Mouse (Mus musculus) liver, embryonic 15.5 days (tissue): ENCODE data around the gene Nrros. TPM values are rescaled to one million over a fixed set of nuclear protein-coding genes. Genes with fewer than 3 reads are reported as not detected.

Experiments used
- ATAC-seq: fragments of 200-750 bp; cut with Nextera tagmentation; 2 replicates; pipeline ENCODE4 v1.8.0; 2017; ENCODE audit warnings: moderate number of reproducible peaks, mild to moderate bottlenecking, moderate library complexity; ENCODE audit not compliant: insufficient read depth
- H3K27ac ChIP-seq: fragments of 300-500 bp; sonication (generic); replicated peaks from 2 replicates; pipeline ENCODE4 v1.5.1; 2015; ENCODE audit warnings: mild to moderate bottlenecking, inconsistent platforms
- H3K27me3 ChIP-seq: fragments of 300-500 bp; sonication (generic); 2 replicates; pipeline ENCODE4 v1.6.1; 2015; ENCODE audit warnings: mild to moderate bottlenecking, inconsistent platforms
- H3K36me3 ChIP-seq: fragments of 300-500 bp; sonication (generic); replicated peaks from 2 replicates; pipeline ENCODE4 v1.6.1; 2015; ENCODE audit warnings: moderate library complexity, mild to moderate bottlenecking, inconsistent platforms
- H3K4me1 ChIP-seq: fragments of 300-500 bp; sonication (generic); replicated peaks from 2 replicates; pipeline ENCODE4 v1.6.1; 2015; ENCODE audit warnings: inconsistent platforms
- H3K4me2 ChIP-seq: fragments of 300-500 bp; sonication (generic); 2 replicates; pipeline ENCODE4 v1.6.1; 2015; ENCODE audit warnings: moderate library complexity, mild to moderate bottlenecking, inconsistent platforms
- H3K4me3 ChIP-seq: fragments of 300-500 bp; sonication (generic); replicated peaks from 2 replicates; pipeline ENCODE4 v1.5.1; 2015; ENCODE audit warnings: mild to moderate bottlenecking, inconsistent platforms
- H3K9ac ChIP-seq: fragments of 300-500 bp; sonication (generic); 2 replicates; pipeline ENCODE4 v1.6.1; 2015; ENCODE audit warnings: moderate library complexity, mild to moderate bottlenecking, inconsistent platforms
- H3K9me3 ChIP-seq: fragments of 300-500 bp; sonication (generic); replicated peaks from 2 replicates; pipeline ENCODE4 v1.6.1; 2016; ENCODE audit warnings: inconsistent platforms
- WGBS: fragments of 180-500 bp; shearing (Covaris S2); methylation state at CpG from one replicate; pipeline ENCODE4 v1.1.7; 2015; ENCODE audit warnings: mixed read lengths; ENCODE audit not compliant: insufficient replicate concordance; 5-methylcytosine and 5-hydroxymethylcytosine counted together
- polyA plus RNA-seq: library from polyadenylated mRNA; unstranded; fragments of >200 nt; fragmentation: Nextera tagmentation; extraction: Ambion mirVana; gene quantifications from 2 replicates; pipeline ENCODE4 v1.2.1, GENCODE M21; 2015

The Nrros gene
- polyA plus RNA-seq, 1 experiment from 2014 or later = 24.1 TPM

DNA sequence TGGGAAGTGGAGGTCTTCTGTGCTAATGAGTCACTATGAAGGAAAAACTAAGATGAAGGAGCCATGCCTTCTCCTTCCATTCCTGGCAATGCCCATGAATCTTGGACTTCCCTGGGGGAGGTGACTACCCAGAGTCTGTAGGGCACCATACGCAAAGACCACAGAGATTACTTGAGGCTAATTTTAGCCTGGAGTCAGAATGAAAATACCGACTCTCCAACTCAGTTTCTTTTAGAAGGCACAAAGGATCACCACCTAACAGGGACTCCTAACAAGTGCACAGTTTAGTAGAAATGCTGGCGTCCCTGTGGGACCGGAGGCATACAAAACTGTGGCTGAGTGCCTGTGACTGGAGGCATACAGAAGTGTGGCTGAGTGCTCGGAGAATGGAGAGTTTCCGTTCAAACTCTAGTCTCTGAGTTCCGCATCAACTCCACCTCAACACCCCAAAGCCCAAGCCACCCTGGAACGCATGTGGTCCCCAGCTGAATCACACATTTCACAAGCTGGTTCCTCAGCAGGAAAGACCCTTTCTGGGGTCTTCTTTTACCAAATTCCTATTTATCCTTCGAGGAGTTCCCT, 4.6 kb downstream of the Nrros start:
- no peaks in the 10 kb centered on the region for H3K9me3 ChIP-seq
- no peak overlapping the region for H3K27ac ChIP-seq
- 59% methylated on average over 9 of the region's 9 CpGs for WGBS
- no peak overlapping the region for H3K4me3 ChIP-seq
- ATAC-seq = no peak
- no peak overlapping the region for H3K9ac ChIP-seq
- H3K36me3 ChIP-seq = peaks cover 19% of the 10 kb centered on the region
- H3K4me1 ChIP-seq = peaks cover 56% of the 10 kb centered on the region
- H3K4me2 ChIP-seq = peak overlapping the region; percentile 10; the same call in 1 of the 2 replicates
- no peaks in the 10 kb centered on the region for H3K27me3 ChIP-seq

DNA sequence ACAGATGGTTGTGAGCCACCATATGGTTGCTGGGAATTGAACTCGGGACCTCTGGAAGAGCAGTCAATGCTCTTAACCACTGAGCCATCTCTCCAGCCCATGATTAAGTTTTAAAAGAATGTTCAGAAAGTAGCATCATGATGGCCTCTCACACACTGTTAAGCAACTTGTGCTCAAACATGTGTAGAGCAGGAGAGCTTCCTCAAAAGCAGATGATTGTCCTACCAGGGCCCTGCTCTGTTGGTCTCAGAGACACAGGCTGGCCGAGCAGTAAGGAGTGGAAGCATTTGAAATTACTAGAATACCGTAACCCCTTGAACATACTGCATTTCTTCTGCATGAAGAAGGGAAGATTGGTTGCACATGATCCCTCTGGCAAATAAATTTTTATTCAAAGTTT, 6.4 kb downstream of the Nrros start:
- Histone ChIP-seq H3K27me3 (no peaks in the 10 kb centered on the region), H3K4me2 (no peak overlapping the region), H3K9me3 (no peaks in the 10 kb centered on the region), H3K4me3 (no peak overlapping the region), H3K4me1 (peaks cover 39% of the 10 kb centered on the region), H3K9ac (no peak overlapping the region), H3K27ac (no peak overlapping the region), H3K36me3 (peaks cover 36% of the 10 kb centered on the region)
- no peak for ATAC-seq
- 74% methylated on average over 3 of the region's 3 CpGs for WGBS

GRCm38 (mm10) chr16:32157369-32157768, 8.0 kb downstream of the Nrros start:
- no peak overlapping the region for H3K4me2 ChIP-seq
- WGBS = 81% methylated on average over 2 of the region's 2 CpGs
- peak; percentile 42; the same call in 1 of the 2 replicates for ATAC-seq
- no peak overlapping the region for H3K4me3 ChIP-seq
- no peak overlapping the region for H3K9ac ChIP-seq
- H3K9me3 ChIP-seq = no peaks in the 10 kb centered on the region
- H3K27me3 ChIP-seq = no peaks in the 10 kb centered on the region
- H3K27ac ChIP-seq = no peak overlapping the region; the same call in 1 of the 2 replicates
- H3K4me1 ChIP-seq = peaks cover 23% of the 10 kb centered on the region
- H3K36me3 ChIP-seq = peaks cover 43% of the 10 kb centered on the region

DNA sequence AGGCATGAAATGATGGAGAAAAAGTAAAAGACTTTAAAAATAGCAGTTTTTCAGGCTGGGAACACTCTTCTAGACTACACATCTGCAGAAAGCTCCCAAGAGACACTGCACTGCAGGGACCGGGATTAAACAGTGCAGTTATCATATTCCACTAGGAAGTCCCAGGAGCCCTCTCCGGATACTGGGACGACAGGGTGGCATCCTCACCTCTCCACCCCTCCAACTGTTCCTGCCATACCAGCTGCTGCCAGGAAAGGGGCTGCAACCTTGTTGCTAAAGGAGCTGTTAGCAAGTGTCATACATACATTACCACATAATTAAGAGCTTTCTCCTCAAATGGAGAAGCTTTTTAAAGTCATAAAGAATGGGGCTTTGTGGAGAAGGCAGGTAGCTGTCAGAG, 8.7 kb downstream of the Nrros start:
- no peak overlapping the region for H3K4me3 ChIP-seq
- no peak for ATAC-seq
- H3K9ac ChIP-seq = no peak overlapping the region
- H3K27me3 ChIP-seq = no peaks in the 10 kb centered on the region
- H3K9me3 ChIP-seq = no peaks in the 10 kb centered on the region
- WGBS = 71% methylated on average over 3 of the region's 3 CpGs
- H3K27ac ChIP-seq = no peak overlapping the region; the same call in 1 of the 2 replicates
- no peak overlapping the region for H3K4me2 ChIP-seq
- peaks cover 43% of the 10 kb centered on the region for H3K36me3 ChIP-seq
- peaks cover 20% of the 10 kb centered on the region for H3K4me1 ChIP-seq

GRCm38 (mm10) chr16:32154437-32154836, 11.0 kb downstream of the Nrros start:
- H3K36me3 ChIP-seq = peaks cover 35% of the 10 kb centered on the region
- 62% methylated on average over 13 of the region's 13 CpGs for WGBS
- ATAC-seq = no peak
- H3K27ac ChIP-seq = no peak overlapping the region
- H3K9me3 ChIP-seq = no peaks in the 10 kb centered on the region
- H3K9ac ChIP-seq = no peak overlapping the region
- H3K4me2 ChIP-seq = no peak overlapping the region
- no peak overlapping the region for H3K4me3 ChIP-seq
- peaks cover 8% of the 10 kb centered on the region for H3K4me1 ChIP-seq
- no peaks in the 10 kb centered on the region for H3K27me3 ChIP-seq

DNA sequence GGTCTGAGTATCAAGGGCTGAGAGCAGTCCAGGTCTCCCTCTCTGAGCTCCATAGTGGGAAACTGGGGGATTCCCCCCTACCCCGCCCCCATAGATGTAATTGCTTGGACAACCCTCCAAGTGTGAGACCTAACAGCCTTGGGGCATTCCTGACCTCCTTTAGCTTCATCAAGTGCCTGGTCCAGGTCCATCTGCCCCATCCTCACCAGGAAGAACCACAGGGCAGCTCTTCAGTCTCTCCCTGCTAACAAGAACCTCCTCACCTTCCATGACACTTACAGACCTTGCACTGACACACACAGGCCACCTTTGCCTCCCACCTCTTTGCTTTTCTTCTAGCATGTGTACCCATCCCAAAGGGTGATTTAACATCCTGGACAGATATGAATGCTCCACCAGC, 11.4 kb downstream of the Nrros start:
- Histone ChIP-seq H3K4me2 (no peak overlapping the region), H3K27me3 (no peaks in the 10 kb centered on the region), H3K36me3 (peaks cover 35% of the 10 kb centered on the region), H3K4me3 (no peak overlapping the region), H3K9me3 (no peaks in the 10 kb centered on the region), H3K4me1 (peaks cover 8% of the 10 kb centered on the region), H3K9ac (no peak overlapping the region), H3K27ac (no peak overlapping the region)
- 97% methylated on average over 1 of the region's 1 CpGs for WGBS
- ATAC-seq = no peak

- 63% methylated on average over 12 of the region's 13 CpGs for WGBS
- H3K36me3 ChIP-seq = peaks cover 51% of the 10 kb centered on the region
- H3K9ac ChIP-seq = no peak overlapping the region
- peak overlapping the region; percentile 25 for H3K4me2 ChIP-seq
- 0 out of 2 replicates have a peak, but pooled peaks cover 6% of the 10 kb centered on the region for H3K9me3 ChIP-seq
- no peaks in the 10 kb centered on the region for H3K4me1 ChIP-seq
- 0 out of 2 replicates have a peak overlapping the region, but pooled peaks have one; percentile 12 for H3K4me3 ChIP-seq
- ATAC-seq = no peak
- H3K27me3 ChIP-seq = no peaks in the 10 kb centered on the region
- no peak overlapping the region for H3K27ac ChIP-seq
Observed at GRCm38 (mm10) chr16:32147589-32148207, 17.7 kb downstream of the Nrros start.

DNA sequence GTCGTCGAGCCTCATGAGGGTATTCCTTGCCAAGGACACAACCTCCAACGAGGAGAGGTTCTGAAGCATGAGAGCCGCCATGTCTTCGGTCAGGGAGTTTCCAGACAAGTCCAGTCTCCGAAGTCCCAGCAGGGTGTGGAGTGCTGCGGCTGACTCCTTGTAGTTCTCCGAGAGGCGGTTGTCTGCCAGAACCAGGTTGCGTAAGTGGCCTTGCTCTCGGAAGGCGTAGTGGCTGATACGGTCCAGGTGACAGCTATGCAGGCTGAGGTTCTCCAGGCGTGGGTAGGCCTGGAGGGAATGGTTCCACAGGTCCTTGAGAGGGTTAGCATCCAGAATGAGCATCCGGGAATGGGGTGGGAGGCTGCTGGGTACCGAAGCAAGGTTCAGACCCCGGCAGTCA, 20.8 kb downstream of the Nrros start:
- H3K36me3 ChIP-seq = peaks cover 62% of the 10 kb centered on the region
- 84% methylated on average over 17 of the region's 17 CpGs for WGBS
- no peaks in the 10 kb centered on the region for H3K27me3 ChIP-seq
- H3K4me2 ChIP-seq = no peak overlapping the region
- no peaks in the 10 kb centered on the region for H3K4me1 ChIP-seq
- ATAC-seq = no peak
- no peak overlapping the region for H3K4me3 ChIP-seq
- H3K27ac ChIP-seq = no peak overlapping the region
- H3K9me3 ChIP-seq = 0 out of 2 replicates have a peak, but pooled peaks cover 6% of the 10 kb centered on the region
- no peak overlapping the region for H3K9ac ChIP-seq

- H3K4me2 ChIP-seq = no peak overlapping the region
- no peak for ATAC-seq
- no peak overlapping the region for H3K4me3 ChIP-seq
- no peak overlapping the region for H3K9ac ChIP-seq
- H3K4me1 ChIP-seq = no peaks in the 10 kb centered on the region
- WGBS = 86% methylated on average over 15 of the region's 15 CpGs
- H3K9me3 ChIP-seq = 0 out of 2 replicates have a peak, but pooled peaks cover 6% of the 10 kb centered on the region
- no peak overlapping the region for H3K27ac ChIP-seq
- H3K36me3 ChIP-seq = peaks cover 62% of the 10 kb centered on the region
- no peaks in the 10 kb centered on the region for H3K27me3 ChIP-seq
Observed at GRCm38 (mm10) chr16:32143766-32144165, 21.6 kb downstream of the Nrros start.

GRCm38 (mm10) chr16:32138954-32139353, 26.4 kb downstream of the Nrros start:
- no peak overlapping the region for H3K9ac ChIP-seq
- no peaks in the 10 kb centered on the region for H3K4me1 ChIP-seq
- no peak for ATAC-seq
- no peaks in the 10 kb centered on the region for H3K27me3 ChIP-seq
- no peak overlapping the region for H3K4me2 ChIP-seq
- H3K36me3 ChIP-seq = peaks cover 24% of the 10 kb centered on the region
- 83% methylated on average over 1 of the region's 1 CpGs for WGBS
- H3K27ac ChIP-seq = no peak overlapping the region
- 0 out of 2 replicates have a peak, but pooled peaks cover 6% of the 10 kb centered on the region for H3K9me3 ChIP-seq
- H3K4me3 ChIP-seq = no peak overlapping the region

DNA sequence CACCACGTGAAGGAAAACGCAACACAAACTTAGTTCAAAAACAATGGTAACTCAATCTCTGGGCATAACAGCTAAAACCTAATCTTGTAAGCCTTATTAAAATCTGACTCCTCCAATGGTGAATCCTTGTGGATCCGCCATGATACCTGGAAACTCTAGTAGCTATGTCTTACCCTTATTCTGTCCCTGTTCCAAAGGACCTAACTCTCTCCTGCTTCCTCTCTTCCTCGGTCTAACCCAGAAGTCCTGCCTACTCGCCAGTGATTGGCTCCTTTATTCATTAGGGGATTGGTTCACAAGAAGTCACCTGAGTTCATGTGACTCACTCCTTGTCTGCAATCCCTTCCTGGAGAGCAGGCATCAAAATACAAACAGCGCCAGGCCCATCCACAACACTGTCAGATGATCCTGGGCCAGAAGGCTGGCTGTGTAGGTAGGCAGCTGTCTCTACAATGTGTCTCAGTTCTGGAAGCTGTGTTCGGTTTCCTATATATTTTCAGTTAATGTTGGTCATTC, 29.5 kb downstream of the Nrros start:
- ATAC-seq = no peak
- H3K9ac ChIP-seq = no peak overlapping the region
- H3K27ac ChIP-seq = no peak overlapping the region
- H3K4me1 ChIP-seq = peaks cover 5% of the 10 kb centered on the region
- H3K36me3 ChIP-seq = no peaks in the 10 kb centered on the region
- no peak overlapping the region for H3K4me2 ChIP-seq
- WGBS = 64% methylated on average over 7 of the region's 7 CpGs
- H3K9me3 ChIP-seq = no peaks in the 10 kb centered on the region
- no peaks in the 10 kb centered on the region for H3K27me3 ChIP-seq
- no peak overlapping the region for H3K4me3 ChIP-seq
